Mouse (Mus musculus) intestine, postnatal 0 days (tissue): ENCODE measurements at regions not wholly inside any gene's neighbourhood (a gene's known extent, or its start where the extent isn't known, plus 50 kb on each side); places are given as distances from the start of the nearest gene placed in this dataset.

ENCODE experiments used
- ATAC-seq: fragments of 200-750 bp; cut with Nextera tagmentation; 2 replicates; pipeline ENCODE4 v1.8.0; 2017; ENCODE audit warnings: mild to moderate bottlenecking, moderate TSS enrichment, moderate library complexity
- H3K27ac ChIP-seq: fragments of 300-500 bp; sonication (generic); 2 replicates; pipeline ENCODE4 v1.5.1; 2014; ENCODE audit warnings: mild to moderate bottlenecking, low read depth, low read length, moderate library complexity
- H3K27me3 ChIP-seq: fragments of 300-500 bp; sonication (generic); replicated peaks from 2 replicates; pipeline ENCODE4 v1.6.1; 2014; ENCODE audit warnings: low read length, mixed read lengths; ENCODE audit not compliant: control insufficient read depth, insufficient read depth
- H3K36me3 ChIP-seq: fragments of 300-500 bp; sonication (generic); 2 replicates; pipeline ENCODE4 v1.6.1; 2014; ENCODE audit warnings: mild to moderate bottlenecking, moderate library complexity; ENCODE audit not compliant: control insufficient read depth, insufficient read depth
- H3K4me1 ChIP-seq: fragments of 300-500 bp; sonication (generic); replicated peaks from 2 replicates; pipeline ENCODE4 v1.6.1; 2014; ENCODE audit warnings: antibody characterized with exemption, low read length, mixed read lengths; ENCODE audit not compliant: control insufficient read depth, insufficient read depth
- H3K4me2 ChIP-seq: fragments of 300-500 bp; sonication (generic); replicated peaks from 2 replicates; pipeline ENCODE4 v1.6.1; 2014; ENCODE audit warnings: low read depth, mild to moderate bottlenecking, moderate library complexity
- H3K4me3 ChIP-seq: fragments of 300-500 bp; sonication (generic); 2 replicates; pipeline ENCODE4 v1.5.1; 2014; ENCODE audit warnings: low read depth, low read length
- H3K9ac ChIP-seq: fragments of 300-500 bp; sonication (generic); 2 replicates; pipeline ENCODE4 v1.6.1; 2014; ENCODE audit warnings: mild to moderate bottlenecking, low read depth, low read length
- H3K9me3 ChIP-seq: fragments of 300-500 bp; sonication (generic); 2 replicates; pipeline ENCODE4 v1.6.1; 2016; ENCODE audit warnings: mixed run types; ENCODE audit not compliant: control insufficient read depth
- CTCF ChIP-seq: sonication (generic); IDR thresholded peaks from 2 replicates; pipeline ENCODE4 v1.5.1; 2016; ENCODE audit warnings: low read depth, mild to moderate bottlenecking, control low read depth, antibody characterized with exemption, moderate library complexity
- whole genome bisulfite sequencing: fragments of 180-500 bp; shearing (Covaris S2); extraction: QIAGEN DNeasy Blood & Tissue Kit; methylation state at CpG from one replicate; pipeline ENCODE4 v1.1.7; 2014; 5-methylcytosine and 5-hydroxymethylcytosine counted together

GRCm38 (mm10) chr17:51542544-51542943 is 290.5 kb downstream of the Satb1 start:
- Histone ChIP-seq H3K36me3 (no peaks in the 10 kb centered on the region), H3K9me3 (no peaks in the 10 kb centered on the region), H3K27ac (no peak overlapping the region), H3K9ac (no peak overlapping the region), H3K4me2 (no peak overlapping the region), H3K4me3 (no peak overlapping the region), H3K27me3 (no peaks in the 10 kb centered on the region), H3K4me1 (no peaks in the 10 kb centered on the region)
- no peak for TF ChIP-seq CTCF
- WGBS, result 74% methylated on average over 2 of the region's 2 CpGs
- no peak for ATAC-seq

DNA sequence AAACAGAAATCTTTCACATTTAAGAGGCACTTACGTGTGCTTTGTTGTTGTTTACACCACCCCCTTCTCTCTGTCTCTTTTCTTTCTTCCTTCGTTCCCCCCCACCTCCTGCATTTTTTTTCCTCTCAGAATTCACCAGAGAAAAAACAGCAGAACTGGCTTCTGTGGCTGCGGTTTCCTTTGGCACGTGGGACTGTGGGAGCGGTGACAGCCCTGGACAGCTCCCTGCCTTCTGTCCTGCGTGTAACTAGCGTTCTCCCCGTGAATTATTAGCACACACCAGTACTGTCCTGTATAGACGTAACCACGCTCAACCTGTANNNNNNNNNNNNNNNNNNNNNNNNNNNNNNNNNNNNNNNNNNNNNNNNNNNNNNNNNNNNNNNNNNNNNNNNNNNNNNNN is 298.4 kb downstream of the Satb1 start:
- 33% methylated on average over 10 of the region's 10 CpGs for WGBS
- no peak for ATAC-seq

GRCm38 (mm10) chr17:51534270-51534669 is 298.8 kb downstream of the Satb1 start:
- WGBS, result 38% methylated on average over 14 of the region's 14 CpGs
- ATAC-seq, result no peak
- H3K4me3 ChIP-seq, result no peak overlapping the region
- no peaks in the 10 kb centered on the region for H3K4me1 ChIP-seq
- H3K4me2 ChIP-seq, result no peak overlapping the region
- H3K9ac ChIP-seq, result no peak overlapping the region
- H3K27ac ChIP-seq, result no peak overlapping the region
- H3K27me3 ChIP-seq, result no peaks in the 10 kb centered on the region
- no peaks in the 10 kb centered on the region for H3K36me3 ChIP-seq
- TF ChIP-seq CTCF, result no peak
- H3K9me3 ChIP-seq, result no peaks in the 10 kb centered on the region

More for the DNA sequence above, 298.4 kb downstream of the Satb1 start:
- no peaks in the 10 kb centered on the region for H3K27me3 ChIP-seq
- no peak overlapping the region for H3K4me3 ChIP-seq
- H3K4me1 ChIP-seq, result no peaks in the 10 kb centered on the region
- H3K27ac ChIP-seq, result no peak overlapping the region
- TF ChIP-seq CTCF, result no peak
- no peaks in the 10 kb centered on the region for H3K9me3 ChIP-seq
- H3K9ac ChIP-seq, result no peak overlapping the region
- no peak overlapping the region for H3K4me2 ChIP-seq
- H3K36me3 ChIP-seq, result no peaks in the 10 kb centered on the region

DNA sequence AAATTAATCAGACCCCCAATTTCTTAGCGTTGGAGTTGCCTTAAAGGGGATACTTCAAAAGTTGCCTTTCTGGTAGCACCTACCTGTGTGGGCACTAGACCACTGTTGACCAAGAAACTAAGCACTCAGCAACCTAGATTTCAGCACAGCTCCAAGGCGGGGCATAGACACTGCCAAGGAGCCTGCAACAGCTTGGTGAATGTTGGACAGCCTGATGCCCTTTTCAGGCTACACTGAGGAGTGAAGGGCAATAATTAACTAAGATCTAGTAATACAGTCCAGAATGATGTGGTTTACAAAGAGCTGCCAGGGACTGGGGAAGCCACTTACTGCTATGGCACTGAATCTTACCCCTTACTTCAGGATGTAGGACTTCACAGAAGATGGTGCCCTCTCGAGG is 304.9 kb downstream of the Satb1 start:
- no peak for ATAC-seq
- Histone ChIP-seq H3K4me2 (no peak overlapping the region), H3K9me3 (no peaks in the 10 kb centered on the region), H3K36me3 (no peaks in the 10 kb centered on the region), H3K4me1 (no peaks in the 10 kb centered on the region), H3K27me3 (no peaks in the 10 kb centered on the region), H3K4me3 (no peak overlapping the region), H3K27ac (no peak overlapping the region), H3K9ac (no peak overlapping the region)
- 87% methylated on average over 3 of the region's 3 CpGs for WGBS
- TF ChIP-seq CTCF, result no peak

GRCm38 (mm10) chr17:51526881-51527280 is 306.2 kb downstream of the Satb1 start:
- TF ChIP-seq CTCF, result no peak
- H3K4me1 ChIP-seq, result no peaks in the 10 kb centered on the region
- no peak overlapping the region for H3K27ac ChIP-seq
- no peak overlapping the region for H3K4me3 ChIP-seq
- no peak overlapping the region for H3K4me2 ChIP-seq
- no peak overlapping the region for H3K9ac ChIP-seq
- WGBS, result 61% methylated on average over 7 of the region's 7 CpGs
- H3K36me3 ChIP-seq, result no peaks in the 10 kb centered on the region
- H3K27me3 ChIP-seq, result no peaks in the 10 kb centered on the region
- H3K9me3 ChIP-seq, result no peaks in the 10 kb centered on the region
- no peak for ATAC-seq

GRCm38 (mm10) chr17:51526464-51526863 is 306.6 kb downstream of the Satb1 start:
- WGBS, result 37% methylated on average over 5 of the region's 5 CpGs
- Histone ChIP-seq H3K36me3 (no peaks in the 10 kb centered on the region), H3K27ac (no peak overlapping the region), H3K27me3 (no peaks in the 10 kb centered on the region), H3K9me3 (no peaks in the 10 kb centered on the region), H3K9ac (no peak overlapping the region), H3K4me2 (no peak overlapping the region), H3K4me1 (no peaks in the 10 kb centered on the region), H3K4me3 (no peak overlapping the region)
- TF ChIP-seq CTCF, result no peak
- ATAC-seq, result no peak

DNA sequence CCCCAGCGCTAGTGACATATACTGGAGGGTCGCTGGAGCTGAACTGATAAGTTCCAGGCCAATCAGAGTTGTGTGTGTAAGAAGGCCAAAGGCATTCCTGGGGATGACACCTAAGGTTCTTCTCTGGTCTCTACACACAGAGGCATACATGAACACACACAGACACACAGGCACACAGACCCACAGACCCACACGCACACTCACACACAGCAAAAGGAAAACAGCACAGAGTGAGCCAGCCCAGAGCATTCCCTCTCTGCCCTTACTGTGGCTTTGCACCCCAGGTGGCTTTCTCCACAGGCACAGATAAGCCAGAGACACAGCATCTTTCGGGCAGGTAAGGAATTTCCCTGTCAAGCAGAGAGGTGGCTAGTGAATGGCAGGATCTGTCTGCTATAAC is 307.1 kb downstream of the Satb1 start:
- Histone ChIP-seq H3K4me2 (no peak overlapping the region), H3K4me1 (no peaks in the 10 kb centered on the region), H3K27ac (no peak overlapping the region), H3K27me3 (no peaks in the 10 kb centered on the region), H3K9me3 (no peaks in the 10 kb centered on the region), H3K9ac (no peak overlapping the region), H3K36me3 (no peaks in the 10 kb centered on the region), H3K4me3 (no peak overlapping the region)
- ATAC-seq, result no peak
- TF ChIP-seq CTCF, result no peak
- whole genome bisulfite sequencing, result 49% methylated on average over 4 of the region's 4 CpGs
